Mouse (Mus musculus) small intestine, adult 2 months (tissue): Measurements from ENCODE around the gene Sema4d.

Experiments
- CTCF ChIP-seq: fragments of 200-500 bp; IDR thresholded peaks from 2 replicates; pipeline ENCODE4 v1.5.1; 2012; ENCODE audit warnings: low read depth, mild to moderate bottlenecking, control low read depth, inconsistent platforms, low read length, moderate library complexity, mixed read lengths; ENCODE audit not compliant: insufficient replicate concordance, insufficient read length; ENCODE audit errors: extremely low read depth
- POLR2A ChIP-seq: fragments of 200-500 bp; IDR thresholded peaks from 2 replicates; pipeline ENCODE4 v1.6.1; 2012; ENCODE audit warnings: low read depth, mild to moderate bottlenecking, control low read depth, inconsistent platforms, low read length, moderate library complexity

DNA sequence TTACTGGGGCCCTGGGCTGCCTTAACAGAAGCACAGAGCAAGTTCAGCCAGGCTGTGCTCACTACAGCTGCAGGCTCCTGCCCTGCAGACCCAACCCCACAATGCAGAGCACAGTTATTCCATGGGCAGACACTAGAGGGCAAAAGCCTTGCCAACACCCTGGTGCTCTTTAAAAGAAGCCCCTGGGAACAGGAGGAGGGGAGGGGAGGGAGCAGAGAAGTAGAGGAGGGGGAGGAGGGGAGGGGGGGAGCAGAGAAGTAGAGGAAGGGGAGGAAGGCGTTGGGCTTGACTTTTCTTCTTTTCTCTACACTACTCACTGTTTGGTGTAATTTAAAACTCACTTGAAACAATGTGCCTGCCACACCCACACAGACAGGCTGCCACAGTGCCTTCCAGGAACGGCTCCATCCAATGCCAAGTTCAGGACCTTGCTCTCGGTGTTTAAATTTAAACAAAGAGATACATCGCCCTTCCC, 63.6 kb downstream of the Sema4d start:
- TF ChIP-seq POLR2A (no peak), CTCF (no peak)
